Mouse (Mus musculus) embryonic facial prominence, embryonic 11.5 days (tissue): ENCODE results near the gene Ank3. TPM values are rescaled to one million over a fixed set of nuclear protein-coding genes. Genes with fewer than 3 reads are reported as not detected.

Source experiments
- ATAC-seq: fragments of 200-750 bp; cut with Nextera tagmentation; replicated peaks from 2 replicates; pipeline ENCODE4 v1.8.0; 2017; ENCODE audit warnings: low read depth; ENCODE audit not compliant: insufficient number of reproducible peaks, low FRiP score, low TSS enrichment
- DNase-seq: peaks from one replicate; pipeline ENCODE4 v3.0.0-alpha.2; 2015; ENCODE audit warnings: low spot score
- H3K27ac ChIP-seq: fragments of 300-500 bp; sonication (generic); replicated peaks from 2 replicates; pipeline ENCODE4 v1.5.1; 2014; ENCODE audit warnings: mild to moderate bottlenecking, low read depth, low read length, control low read depth
- H3K27me3 ChIP-seq: fragments of 300-500 bp; sonication (generic); 2 replicates; pipeline ENCODE4 v1.6.1; 2014; ENCODE audit warnings: mild to moderate bottlenecking, low read length, moderate library complexity, mixed read lengths; ENCODE audit not compliant: control insufficient read depth, insufficient read depth
- H3K36me3 ChIP-seq: fragments of 300-500 bp; sonication (generic); replicated peaks from 2 replicates; pipeline ENCODE4 v1.6.1; 2014; ENCODE audit warnings: low read depth, mild to moderate bottlenecking, low read length, moderate library complexity, mixed read lengths; ENCODE audit not compliant: control insufficient read depth, insufficient read depth
- H3K4me1 ChIP-seq: fragments of 300-500 bp; sonication (generic); 2 replicates; pipeline ENCODE4 v1.6.1; 2014; ENCODE audit warnings: low read length, mixed read lengths; ENCODE audit not compliant: control insufficient read depth, insufficient read depth
- H3K4me2 ChIP-seq: fragments of 300-500 bp; sonication (generic); 2 replicates; pipeline ENCODE4 v1.6.1; 2014; ENCODE audit warnings: low read depth, mild to moderate bottlenecking, control low read depth, low read length, moderate library complexity
- H3K4me3 ChIP-seq: fragments of 300-500 bp; sonication (generic); 2 replicates; pipeline ENCODE4 v1.5.1; 2014; ENCODE audit warnings: low read depth, low read length, control low read depth
- H3K9ac ChIP-seq: fragments of 300-500 bp; sonication (generic); replicated peaks from 2 replicates; pipeline ENCODE4 v1.6.1; 2014; ENCODE audit warnings: mild to moderate bottlenecking, control low read depth, low read length
- H3K9me3 ChIP-seq: fragments of 300-500 bp; sonication (generic); replicated peaks from 2 replicates; pipeline ENCODE4 v1.6.1; 2016; ENCODE audit warnings: mild to moderate bottlenecking, low read length, inconsistent platforms, mixed read lengths; ENCODE audit not compliant: control insufficient read depth
- WGBS: fragments of 180-500 bp; shearing (Covaris S2); extraction: QIAGEN DNeasy Blood & Tissue Kit; methylation state at CpG from one replicate; pipeline ENCODE4 v1.1.7; 2014; 5-methylcytosine and 5-hydroxymethylcytosine counted together
- polyA plus RNA-seq: library from polyadenylated mRNA; unstranded; fragments of >200 nt; fragmentation: Nextera tagmentation; extraction: Ambion mirVana; gene quantifications from 2 replicates; pipeline ENCODE4 v1.2.1, GENCODE M21; 2014

The Ank3 gene
- polyA plus RNA-seq, 1 experiment from 2014 or later: 32.5 TPM

GRCm38 (mm10) chr10:69650074-69650473, 251.5 kb downstream of the Ank3 start:
- H3K27me3 ChIP-seq: no peaks in the 10 kb centered on the region
- no peak overlapping the region for H3K4me3 ChIP-seq
- no peaks in the 10 kb centered on the region for H3K4me1 ChIP-seq
- no peaks in the 10 kb centered on the region for H3K9me3 ChIP-seq
- WGBS: 24% methylated on average over 3 of the region's 4 CpGs
- H3K4me2 ChIP-seq: no peak overlapping the region
- no peak for ATAC-seq
- no peak overlapping the region for H3K27ac ChIP-seq
- no peak overlapping the region for H3K9ac ChIP-seq
- no peaks in the 10 kb centered on the region for H3K36me3 ChIP-seq
- DNase-seq: no peak

- Histone ChIP-seq H3K4me2 (no peak overlapping the region), H3K36me3 (no peaks in the 10 kb centered on the region), H3K27ac (no peak overlapping the region), H3K9ac (no peak overlapping the region), H3K9me3 (no peaks in the 10 kb centered on the region), H3K27me3 (no peaks in the 10 kb centered on the region), H3K4me1 (no peaks in the 10 kb centered on the region), H3K4me3 (no peak overlapping the region)
- no peak for ATAC-seq
- 58% methylated on average over 5 of the region's 5 CpGs for WGBS
- no peak for DNase-seq
Observed at GRCm38 (mm10) chr10:69652660-69653059, 254.1 kb downstream of the Ank3 start.

DNA sequence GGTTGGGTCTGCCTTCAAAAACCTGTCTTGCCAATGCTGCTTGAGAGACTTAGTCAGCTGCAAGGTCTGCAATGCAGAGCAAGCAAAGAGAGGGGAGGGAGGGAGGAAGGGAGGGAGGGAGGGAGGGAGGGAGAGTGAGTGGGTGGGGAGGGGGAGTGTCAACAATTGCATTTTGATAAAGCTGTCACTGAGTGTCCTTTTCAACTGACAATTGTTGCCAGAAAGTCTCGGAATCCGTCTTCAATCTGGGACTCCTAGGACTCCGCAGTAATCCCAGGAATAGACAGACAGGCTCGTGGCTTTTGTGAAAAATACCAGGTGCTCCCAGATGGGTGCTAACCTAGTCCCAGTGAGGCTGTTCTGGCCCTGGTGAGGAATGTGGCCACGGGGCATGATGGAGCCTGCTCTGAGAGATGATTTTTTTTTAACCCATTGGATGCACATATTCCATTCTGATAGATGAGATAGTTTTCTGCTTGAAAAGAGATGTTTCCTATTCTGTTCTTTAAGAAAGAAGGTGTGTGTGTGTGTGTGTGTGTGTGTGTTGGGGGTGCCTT, 254.6 kb downstream of the Ank3 start:
- Histone ChIP-seq H3K9me3 (no peaks in the 10 kb centered on the region), H3K36me3 (no peaks in the 10 kb centered on the region), H3K4me2 (no peak overlapping the region), H3K4me1 (no peaks in the 10 kb centered on the region), H3K9ac (no peak overlapping the region), H3K27ac (no peak overlapping the region), H3K27me3 (no peaks in the 10 kb centered on the region), H3K4me3 (no peak overlapping the region)
- 0 out of 2 replicates have a peak, but pooled peaks have one; percentile 40 for ATAC-seq
- no peak for DNase-seq
- WGBS: 22% methylated on average over 5 of the region's 5 CpGs

DNA sequence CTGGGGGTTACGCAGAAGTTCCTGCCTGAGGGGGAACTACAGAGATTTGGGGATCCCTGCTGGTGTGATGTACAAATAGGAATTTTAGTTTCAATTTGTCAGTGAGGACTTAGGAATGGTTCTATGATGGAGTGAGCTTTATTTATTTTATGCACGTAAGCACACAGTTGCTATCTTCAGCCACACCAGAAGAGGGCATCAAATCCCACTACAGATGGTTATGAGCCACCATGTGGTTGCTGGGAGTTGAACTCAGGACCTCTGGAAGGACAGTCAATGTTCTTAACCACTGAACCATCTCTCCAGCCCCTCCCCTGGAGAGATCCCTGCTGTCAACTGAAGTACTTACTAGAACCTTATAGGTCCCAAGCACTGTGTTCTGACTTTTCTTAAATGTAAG, 255.6 kb downstream of the Ank3 start:
- no peaks in the 10 kb centered on the region for H3K36me3 ChIP-seq
- WGBS: 93% methylated on average over 2 of the region's 2 CpGs
- H3K27me3 ChIP-seq: no peaks in the 10 kb centered on the region
- H3K4me1 ChIP-seq: no peaks in the 10 kb centered on the region
- no peak overlapping the region for H3K27ac ChIP-seq
- H3K4me3 ChIP-seq: no peak overlapping the region
- ATAC-seq (no peak), DNase-seq (no peak)
- H3K9me3 ChIP-seq: no peaks in the 10 kb centered on the region
- H3K4me2 ChIP-seq: no peak overlapping the region
- H3K9ac ChIP-seq: no peak overlapping the region

- H3K9me3 ChIP-seq: no peaks in the 10 kb centered on the region
- H3K4me2 ChIP-seq: no peak overlapping the region
- peak; percentile 86 for DNase-seq
- no peak overlapping the region for H3K9ac ChIP-seq
- no peak overlapping the region for H3K27ac ChIP-seq
- H3K27me3 ChIP-seq: no peaks in the 10 kb centered on the region
- no peaks in the 10 kb centered on the region for H3K4me1 ChIP-seq
- no peaks in the 10 kb centered on the region for H3K36me3 ChIP-seq
- ATAC-seq: no peak
- 22% methylated on average over 13 of the region's 13 CpGs for WGBS
- no peak overlapping the region for H3K4me3 ChIP-seq
Observed at GRCm38 (mm10) chr10:69654866-69655633, 256.5 kb downstream of the Ank3 start.

- no peaks in the 10 kb centered on the region for H3K36me3 ChIP-seq
- no peak overlapping the region for H3K4me2 ChIP-seq
- WGBS: 20% methylated on average over 3 of the region's 3 CpGs
- ATAC-seq: no peak
- no peaks in the 10 kb centered on the region for H3K4me1 ChIP-seq
- peak; percentile 78 for DNase-seq
- H3K27ac ChIP-seq: no peak overlapping the region
- no peak overlapping the region for H3K9ac ChIP-seq
- no peaks in the 10 kb centered on the region for H3K27me3 ChIP-seq
- no peaks in the 10 kb centered on the region for H3K9me3 ChIP-seq
- H3K4me3 ChIP-seq: no peak overlapping the region
Observed at GRCm38 (mm10) chr10:69656321-69656720, 257.7 kb downstream of the Ank3 start.

DNA sequence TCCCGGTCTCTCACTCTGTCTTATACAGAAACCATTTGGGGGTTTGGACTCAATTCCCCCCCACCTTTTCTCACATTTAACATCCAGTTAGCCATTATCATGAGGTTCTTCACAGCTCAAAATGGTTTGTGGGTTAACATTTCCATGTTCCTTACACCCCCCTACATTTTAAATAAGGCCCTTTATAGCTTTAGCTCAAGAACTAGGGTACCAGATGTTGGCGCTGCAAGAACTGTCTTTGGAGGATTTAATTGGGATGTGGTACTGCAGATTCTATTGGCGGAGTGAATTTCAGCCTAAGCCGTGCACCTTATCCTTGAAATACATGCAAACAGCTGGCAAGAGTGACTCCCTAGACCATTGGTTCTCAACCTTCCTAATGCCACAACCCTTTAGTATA, 261.2 kb downstream of the Ank3 start:
- Histone ChIP-seq H3K9me3 (no peaks in the 10 kb centered on the region), H3K27me3 (no peaks in the 10 kb centered on the region), H3K4me1 (no peaks in the 10 kb centered on the region), H3K4me3 (no peak overlapping the region), H3K9ac (no peak overlapping the region), H3K27ac (no peak overlapping the region), H3K4me2 (no peak overlapping the region), H3K36me3 (no peaks in the 10 kb centered on the region)
- WGBS: 85% methylated on average over 4 of the region's 4 CpGs
- no peak for ATAC-seq
- DNase-seq: no peak

- Histone ChIP-seq H3K4me1 (no peaks in the 10 kb centered on the region), H3K4me3 (no peak overlapping the region), H3K4me2 (no peak overlapping the region), H3K27me3 (no peaks in the 10 kb centered on the region), H3K9ac (no peak overlapping the region), H3K9me3 (no peaks in the 10 kb centered on the region), H3K36me3 (no peaks in the 10 kb centered on the region), H3K27ac (no peak overlapping the region)
- 5% methylated on average over 7 of the region's 7 CpGs for WGBS
- no peak for ATAC-seq
- peak; percentile 86 for DNase-seq
Observed at GRCm38 (mm10) chr10:69662338-69662737, 263.8 kb downstream of the Ank3 start.
